Mouse (Mus musculus) MEL (cell line): ENCODE results near the gene Trafd1. TPM values are rescaled to one million over a fixed set of nuclear protein-coding genes. Genes with fewer than 3 reads are reported as not detected.

Experiments
- DNase-seq: peaks from one replicate; pipeline ENCODE4 v3.0.0; 2011; ENCODE audit warnings: low read depth, low spot score
- H3K27ac ChIP-seq: 2 replicates; pipeline ENCODE4 v1.5.1; 2012; ENCODE audit warnings: low read depth, mild to moderate bottlenecking, control low read depth, low read length, moderate library complexity; ENCODE audit not compliant: control insufficient read depth
- H3K27me3 ChIP-seq, 2 experiments: fragments of 150-350 bp in 1 of 2; sonication (generic) in 1 of 2; 2 replicates each; pipeline ENCODE4 v1.6.1; 2012; ENCODE audit warnings: low read length in 2 of 2, mild to moderate bottlenecking in 2 of 2, improper control_type of control experiment in 1 of 2, moderate library complexity in 1 of 2; ENCODE audit not compliant: insufficient read depth in 2 of 2, control insufficient read depth in 1 of 2
- H3K36me3 ChIP-seq, 2 experiments: 2 replicates each; pipeline ENCODE4 v1.6.1; 2012 to 2014; ENCODE audit warnings: low read length in 2 of 2, improper control_type of control experiment in 1 of 2, inconsistent platforms in 1 of 2, mild to moderate bottlenecking in 1 of 2; ENCODE audit not compliant: insufficient read depth in 2 of 2, control insufficient read depth in 1 of 2
- H3K4me1 ChIP-seq, 2 experiments: fragments of 150-350 bp in 1 of 2; sonication (generic) in 1 of 2; 2 replicates each; pipeline ENCODE4 v1.6.1; 2012; ENCODE audit warnings: low read length in 2 of 2, improper control_type of control experiment in 1 of 2, mild to moderate bottlenecking in 1 of 2; ENCODE audit not compliant: insufficient read depth in 2 of 2, control insufficient read depth in 1 of 2
- H3K4me3 ChIP-seq, 2 experiments: fragments of 150-350 bp in 1 of 2; sonication (generic) in 1 of 2; 2 replicates each; pipeline ENCODE4 v1.5.1; 2012; ENCODE audit warnings: low read depth in 2 of 2, low read length in 2 of 2, mild to moderate bottlenecking in 2 of 2, moderate library complexity in 2 of 2, control low read depth in 1 of 2, improper control_type of control experiment in 1 of 2; ENCODE audit not compliant: control insufficient read depth in 1 of 2, insufficient read depth in 1 of 2
- H3K79me2 ChIP-seq: 2 replicates; pipeline ENCODE4 v1.6.1; 2012; ENCODE audit warnings: mild to moderate bottlenecking, low read length, moderate library complexity; ENCODE audit not compliant: control insufficient read depth, poor library complexity, insufficient read depth
- H3K9ac ChIP-seq: 2 replicates; pipeline ENCODE4 v1.6.1; 2012; ENCODE audit warnings: low read depth, mild to moderate bottlenecking, control low read depth, low read length, moderate library complexity; ENCODE audit not compliant: control insufficient read depth, poor library complexity, severe bottlenecking
- H3K9me3 ChIP-seq: fragments of 150-350 bp; sonication (generic); replicated peaks from 2 replicates; pipeline ENCODE4 v1.6.1; 2012; ENCODE audit warnings: mild to moderate bottlenecking, low read length, improper control_type of control experiment, moderate library complexity; ENCODE audit not compliant: insufficient read depth
- BHLHE40 ChIP-seq: IDR thresholded peaks from 2 replicates; pipeline ENCODE4 v1.6.1; 2012; ENCODE audit warnings: low read depth, mild to moderate bottlenecking, inconsistent platforms, low read length, improper control_type of control experiment, borderline replicate concordance
- CHD1 ChIP-seq: IDR thresholded peaks from 2 replicates; pipeline ENCODE4 v1.6.1; 2012; ENCODE audit warnings: low read depth, mild to moderate bottlenecking, inconsistent platforms, low read length, improper control_type of control experiment
- ELF1 ChIP-seq: IDR thresholded peaks from 2 replicates; pipeline ENCODE4 v1.6.1; 2014; ENCODE audit warnings: low read depth, mild to moderate bottlenecking, inconsistent platforms, low read length, improper control_type of control experiment, moderate library complexity
- EP300 ChIP-seq, 2 experiments: IDR thresholded peaks; 2 replicates each; pipeline ENCODE4 v1.6.1; 2011; ENCODE audit warnings: improper control_type of control experiment in 2 of 2, low read length in 2 of 2, low read depth in 1 of 2, mild to moderate bottlenecking in 1 of 2
- GATA1 ChIP-seq: IDR thresholded peaks from 2 replicates; pipeline ENCODE4 v1.6.1; 2011; ENCODE audit warnings: low read depth, low read length, improper control_type of control experiment
- HCFC1 ChIP-seq: IDR thresholded peaks from 2 replicates; pipeline ENCODE4 v1.6.1; 2012; ENCODE audit warnings: low read depth, mild to moderate bottlenecking, inconsistent platforms, low read length, improper control_type of control experiment, moderate library complexity
- JUND ChIP-seq: IDR thresholded peaks from 2 replicates; pipeline ENCODE4 v1.6.1; 2011; ENCODE audit warnings: low read depth, mild to moderate bottlenecking, improper control_type of control experiment, low read length
- KAT2A ChIP-seq: conservative IDR thresholded peaks from 2 replicates; pipeline ENCODE4 v1.6.1; 2012; ENCODE audit warnings: low read depth, low read length, improper control_type of control experiment, inconsistent platforms
- MAFK ChIP-seq: IDR thresholded peaks from 2 replicates; pipeline ENCODE4 v1.6.1; 2011; ENCODE audit warnings: low read depth, mild to moderate bottlenecking, low read length, improper control_type of control experiment, borderline replicate concordance
- MEF2A ChIP-seq: IDR thresholded peaks from 2 replicates; pipeline ENCODE4 v1.6.1; 2014; ENCODE audit warnings: low read depth, mild to moderate bottlenecking, inconsistent platforms, low read length, improper control_type of control experiment; ENCODE audit not compliant: poor library complexity, insufficient replicate concordance, severe bottlenecking; ENCODE audit errors: extremely low read depth
- MYB ChIP-seq: IDR thresholded peaks from 2 replicates; pipeline ENCODE4 v1.6.1; 2011; ENCODE audit warnings: mild to moderate bottlenecking, low read depth, low read length, improper control_type of control experiment
- NELFE ChIP-seq: IDR thresholded peaks from 2 replicates; pipeline ENCODE4 v1.6.1; 2011; ENCODE audit warnings: low read depth, low read length, improper control_type of control experiment
- POLR2AphosphoS2 ChIP-seq: IDR thresholded peaks from 2 replicates; pipeline ENCODE4 v1.6.1; 2011; ENCODE audit warnings: low read length, improper control_type of control experiment
- RCOR1 ChIP-seq: IDR thresholded peaks from 2 replicates; pipeline ENCODE4 v1.6.1; 2012; ENCODE audit warnings: low read depth, mild to moderate bottlenecking, inconsistent platforms, low read length, improper control_type of control experiment
- SIN3A ChIP-seq: IDR thresholded peaks from 2 replicates; pipeline ENCODE4 v1.6.1; 2012; ENCODE audit warnings: low read length, improper control_type of control experiment, inconsistent platforms
- TBP ChIP-seq: IDR thresholded peaks from 2 replicates; pipeline ENCODE4 v1.8.0; 2011; ENCODE audit warnings: low read depth, low read length, improper control_type of control experiment
- UBTF ChIP-seq: IDR thresholded peaks from 2 replicates; pipeline ENCODE4 v1.6.1; 2012; ENCODE audit warnings: low read depth, mild to moderate bottlenecking, inconsistent platforms, low read length, improper control_type of control experiment, moderate library complexity, borderline replicate concordance; ENCODE audit not compliant: insufficient read depth
- USF2 ChIP-seq, 2 experiments: IDR thresholded peaks; 2 replicates each; pipeline ENCODE4 v1.6.1; 2011 to 2012; ENCODE audit warnings: improper control_type of control experiment in 2 of 2, low read length in 2 of 2, borderline replicate concordance in 1 of 2, inconsistent platforms in 1 of 2, low read depth in 1 of 2, mild to moderate bottlenecking in 1 of 2; ENCODE audit not compliant: insufficient read depth in 1 of 2
- ZKSCAN1 ChIP-seq: IDR thresholded peaks from 2 replicates; pipeline ENCODE4 v1.6.1; 2012; ENCODE audit warnings: low read depth, mild to moderate bottlenecking, inconsistent platforms, low read length, improper control_type of control experiment, moderate library complexity
- ZNF384 ChIP-seq: IDR thresholded peaks from 2 replicates; pipeline ENCODE4 v1.6.1; 2012; ENCODE audit warnings: low read depth, mild to moderate bottlenecking, inconsistent platforms, low read length, improper control_type of control experiment
- polyA plus RNA-seq, 2 experiments: library from polyadenylated mRNA; stranded (reverse) in 1 of 2; unstranded in 1 of 2; fragments of >175 nt in 1 of 2; fragments of >200 nt in 1 of 2; gene quantifications; 2 replicates each; pipeline versions ENCODE4 v1.2.1 to v1.2.4; 2012; ENCODE audit warnings: low replicate concordance in 2 of 2, low read depth in 1 of 2; ENCODE audit not compliant: insufficient read length in 2 of 2, insufficient read depth in 1 of 2, missing spikeins in 1 of 2
- total RNA-seq: library from RNA; depleted of rRNA; stranded (reverse); fragments of 300-350 nt; gene quantifications from 2 replicates; pipeline ENCODE4 v1.2.3, GENCODE M21; 2012

Gene Trafd1
- total and polyA plus RNA-seq, 3 experiments = 12.9 to 21.4 TPM; not detected in 1

- TF ChIP-seq NELFE (no peak), TBP (0 out of 2 replicates have a peak, but pooled peaks have one; percentile 19)
These were observed at the start of gene Trafd1 (continued) for GRCm38 (mm10) chr5:121385461-121386119.

GRCm38 (mm10) chr5:121428954-121429353 lies 43.5 kb upstream of the Trafd1 start:
- H3K9me3 ChIP-seq = no peaks in the 10 kb centered on the region

GRCm38 (mm10) chr5:121423297-121423696 lies 37.9 kb upstream of the Trafd1 start:
- TF ChIP-seq SIN3A = no peak
- no peak for TF ChIP-seq MYB
- no peak for TF ChIP-seq MEF2A
- TF ChIP-seq EP300 (IDR thresholded peaks at IDR 0.05; ENCODE audit: low read depth in 1 of 2, low read length in 2 of 2) = no peak
- no peak for TF ChIP-seq GATA1
- TF ChIP-seq CHD1 = no peak
- no peak for TF ChIP-seq ZKSCAN1
- no peak for TF ChIP-seq UBTF
- TF ChIP-seq BHLHE40 = no peak
- TF ChIP-seq TBP = no peak
- TF ChIP-seq POLR2AphosphoS2 = no peak
- no peak for TF ChIP-seq JUND
- TF ChIP-seq MAFK = no peak
- TF ChIP-seq ZNF384 = no peak
- no peak for TF ChIP-seq ELF1
- TF ChIP-seq HCFC1 = no peak
- no peak for TF ChIP-seq KAT2A
- no peaks in the 10 kb centered on the region for H3K4me1 ChIP-seq
- no peaks in the 10 kb centered on the region for H3K27me3 ChIP-seq
- H3K4me3 ChIP-seq = no peak overlapping the region
- H3K9ac ChIP-seq = no peak overlapping the region
- no peaks in the 10 kb centered on the region; the same call in none of the 2 replicates for H3K79me2 ChIP-seq
- DNase-seq = no peak
- H3K27ac ChIP-seq = no peak overlapping the region
- H3K9me3 ChIP-seq = no peaks in the 10 kb centered on the region
- H3K36me3 ChIP-seq = peaks cover 0 to 53% of the 10 kb centered on the region in 2 experiments; a peak in 3 of 4 replicates

More at GRCm38 (mm10) chr5:121428954-121429353, 43.5 kb upstream of the Trafd1 start:
- no peak for DNase-seq
- Histone ChIP-seq H3K9ac (no peak overlapping the region), H3K4me3 (no peak overlapping the region), H3K36me3 (peaks cover 0 to 50% of the 10 kb centered on the region in 2 experiments; a peak in 3 of 4 replicates), H3K27me3 (no peaks in the 10 kb centered on the region), H3K4me1 (no peaks in the 10 kb centered on the region), H3K27ac (no peak overlapping the region), H3K79me2 (no peaks in the 10 kb centered on the region; the same call in 1 of the 2 replicates)
- TF ChIP-seq SIN3A = no peak
- no peak for TF ChIP-seq RCOR1
- no peak for TF ChIP-seq USF2 (IDR thresholded peaks at IDR 0.05; ENCODE audit: borderline replicate concordance in 1 of 2, insufficient read depth in 1 of 2, low read depth in 1 of 2, low read length in 2 of 2)
